Mouse (Mus musculus) right cerebral cortex, adult 18-20 months (tissue): ENCODE results near the gene Gm31571.
"Not testable (repeated sequence)": the region's sequence is repeated elsewhere in the genome, so short reads cannot be mapped to it uniquely, and the experiment has no call there.

ENCODE experiments used
- DNase-seq: peaks from one replicate; pipeline ENCODE4 v3.0.0; 2022; ENCODE audit warnings: mixed read lengths

Gene Gm31571

GRCm38 (mm10) chrY:22051253-22051652 is at the start of gene Gm31571:
TSS of gene Gm31571 (minus strand) at chrY:22051353.
- not testable (repeated sequence) for DNase-seq
